Mouse (Mus musculus): Measurements from ENCODE around the gene Spo11. TPM values are rescaled to one million over a fixed set of nuclear protein-coding genes. Genes with fewer than 3 reads are reported as not detected.

Gene Spo11
- total RNA-seq, 1 experiment: 0.13 TPM

GRCm38 (mm10) chr2:173036055-173036454 is 58.6 kb downstream of the Spo11 start:
- TF ChIP-seq HCFC1 (IDR thresholded peaks at IDR 0.05; ENCODE audit: borderline replicate concordance, insufficient read depth, low read length) (no peak), CHD2 (IDR thresholded peaks at IDR 0.05; ENCODE audit: low read depth, low read length) (no peak)
- in situ Hi-C loops (cut with MboI; ENCODE audit: low sequenced_read_pairs in 2 of 2, unreplicated experiment in 2 of 2): no loop called here
- H3K4me1 ChIP-seq (ENCODE audit: control insufficient read depth in 2 of 2, insufficient read depth in 2 of 2, low read length in 2 of 2, poor library complexity in 1 of 2): no peaks in the 10 kb centered on the region
- H3K4me3 ChIP-seq (ENCODE audit: insufficient read depth in 1 of 2, low read depth in 1 of 2, low read length in 2 of 2, poor library complexity in 1 of 2, severe bottlenecking in 1 of 2): no peak overlapping the region
- H3K27ac ChIP-seq (ENCODE audit: insufficient read depth, low read depth, low read length, poor library complexity, severe bottlenecking): no peak overlapping the region
- no peak for DNase-seq (ENCODE audit: low read depth, low spot score)
- H3K36me3 ChIP-seq (ENCODE audit: control insufficient read depth, insufficient read depth, low read length, poor library complexity, severe bottlenecking): peaks cover 42% of the 10 kb centered on the region
- H3K9ac ChIP-seq (ENCODE audit: insufficient read depth, low read depth, low read length, poor library complexity, severe bottlenecking): no peak overlapping the region
- H3K9me3 ChIP-seq (ENCODE audit: control insufficient read depth, insufficient read depth, low read depth, low read length): no peaks in the 10 kb centered on the region

- in situ Hi-C loops (cut with MboI; ENCODE audit: low sequenced_read_pairs in 2 of 2, unreplicated experiment in 2 of 2): no loop called here
- peaks cover 37% of the 10 kb centered on the region for H3K36me3 ChIP-seq (ENCODE audit: control insufficient read depth, insufficient read depth, low read length, poor library complexity, severe bottlenecking)
- H3K4me1 ChIP-seq (ENCODE audit: control insufficient read depth in 2 of 2, insufficient read depth in 2 of 2, low read length in 2 of 2, poor library complexity in 1 of 2): no peaks in the 10 kb centered on the region
- TF ChIP-seq ZC3H11A (IDR thresholded peaks at IDR 0.05; ENCODE audit: borderline replicate concordance, low read depth, low read length) (no peak), CHD2 (IDR thresholded peaks at IDR 0.05; ENCODE audit: low read depth, low read length) (no peak), MAFK (IDR thresholded peaks at IDR 0.05; ENCODE audit: insufficient read depth, low read depth, low read length) (no peak), ZNF384 (IDR thresholded peaks at IDR 0.05; ENCODE audit: low read depth, low read length) (no peak), HCFC1 (IDR thresholded peaks at IDR 0.05; ENCODE audit: borderline replicate concordance, insufficient read depth, low read length) (no peak)
- no peak overlapping the region for H3K27ac ChIP-seq (ENCODE audit: insufficient read depth, low read depth, low read length, poor library complexity, severe bottlenecking)
- DNase-seq (ENCODE audit: low read depth, low spot score): no peak
- H3K4me3 ChIP-seq (ENCODE audit: insufficient read depth in 1 of 2, low read depth in 1 of 2, low read length in 2 of 2, poor library complexity in 1 of 2, severe bottlenecking in 1 of 2): no peak overlapping the region
- H3K9ac ChIP-seq (ENCODE audit: insufficient read depth, low read depth, low read length, poor library complexity, severe bottlenecking): no peak overlapping the region
- no peaks in the 10 kb centered on the region for H3K9me3 ChIP-seq (ENCODE audit: control insufficient read depth, insufficient read depth, low read depth, low read length)
Observed at GRCm38 (mm10) chr2:173036611-173037010, 59.1 kb downstream of the Spo11 start.

GRCm38 (mm10) chr2:173037347-173037746 is 59.8 kb downstream of the Spo11 start:
- TF ChIP-seq CHD2 (IDR thresholded peaks at IDR 0.05; ENCODE audit: low read depth, low read length): no peak
- no peak for TF ChIP-seq HCFC1 (IDR thresholded peaks at IDR 0.05; ENCODE audit: borderline replicate concordance, insufficient read depth, low read length)
- TF ChIP-seq MAFK (IDR thresholded peaks at IDR 0.05; ENCODE audit: insufficient read depth, low read depth, low read length): no peak
- TF ChIP-seq ZC3H11A (IDR thresholded peaks at IDR 0.05; ENCODE audit: borderline replicate concordance, low read depth, low read length): no peak
- no peak for TF ChIP-seq ZNF384 (IDR thresholded peaks at IDR 0.05; ENCODE audit: low read depth, low read length)
- Histone ChIP-seq H3K27ac (ENCODE audit: insufficient read depth, low read depth, low read length, poor library complexity, severe bottlenecking) (no peak overlapping the region), H3K9ac (ENCODE audit: insufficient read depth, low read depth, low read length, poor library complexity, severe bottlenecking) (no peak overlapping the region), H3K36me3 (ENCODE audit: control insufficient read depth, insufficient read depth, low read length, poor library complexity, severe bottlenecking) (peaks cover 31% of the 10 kb centered on the region), H3K4me1 (ENCODE audit: control insufficient read depth in 2 of 2, insufficient read depth in 2 of 2, low read length in 2 of 2, poor library complexity in 1 of 2) (no peaks in the 10 kb centered on the region), H3K9me3 (ENCODE audit: control insufficient read depth, insufficient read depth, low read depth, low read length) (no peaks in the 10 kb centered on the region), H3K4me3 (ENCODE audit: insufficient read depth in 1 of 2, low read depth in 1 of 2, low read length in 2 of 2, poor library complexity in 1 of 2, severe bottlenecking in 1 of 2) (no peak overlapping the region)
- DNase-seq (ENCODE audit: low read depth, low spot score): no peak
- in situ Hi-C loops (cut with MboI; ENCODE audit: low sequenced_read_pairs in 2 of 2, unreplicated experiment in 2 of 2): no loop called here

GRCm38 (mm10) chr2:173037827-173038607 is 60.5 kb downstream of the Spo11 start:
- TF ChIP-seq ZNF384 (IDR thresholded peaks at IDR 0.05; ENCODE audit: low read depth, low read length) (no peak), HCFC1 (IDR thresholded peaks at IDR 0.05; ENCODE audit: borderline replicate concordance, insufficient read depth, low read length) (no peak), ZC3H11A (IDR thresholded peaks at IDR 0.05; ENCODE audit: borderline replicate concordance, low read depth, low read length) (no peak), MAFK (IDR thresholded peaks at IDR 0.05; ENCODE audit: insufficient read depth, low read depth, low read length) (no peak), CHD2 (IDR thresholded peaks at IDR 0.05; ENCODE audit: low read depth, low read length) (no peak)
- no peak overlapping the region for H3K9ac ChIP-seq (ENCODE audit: insufficient read depth, low read depth, low read length, poor library complexity, severe bottlenecking)
- peak overlapping the region; percentile 24; the same call in 1 of the 2 replicates for H3K27ac ChIP-seq (ENCODE audit: insufficient read depth, low read depth, low read length, poor library complexity, severe bottlenecking)
- H3K4me3 ChIP-seq (ENCODE audit: insufficient read depth in 1 of 2, low read depth in 1 of 2, low read length in 2 of 2, poor library complexity in 1 of 2, severe bottlenecking in 1 of 2): no peak overlapping the region
- in situ Hi-C loops (cut with MboI; ENCODE audit: low sequenced_read_pairs in 2 of 2, unreplicated experiment in 2 of 2): no loop called here
- H3K9me3 ChIP-seq (ENCODE audit: control insufficient read depth, insufficient read depth, low read depth, low read length): no peaks in the 10 kb centered on the region
- peaks cover 24% of the 10 kb centered on the region for H3K36me3 ChIP-seq (ENCODE audit: control insufficient read depth, insufficient read depth, low read length, poor library complexity, severe bottlenecking)
- H3K4me1 ChIP-seq (ENCODE audit: control insufficient read depth in 2 of 2, insufficient read depth in 2 of 2, low read length in 2 of 2, poor library complexity in 1 of 2): no peaks in the 10 kb centered on the region
- no peak for DNase-seq (ENCODE audit: low read depth, low spot score)
